Mouse (Mus musculus): ENCODE measurements at regions not wholly inside any gene's neighbourhood (a gene's known extent, or its start where the extent isn't known, plus 50 kb on each side); places are given as distances from the start of the nearest gene placed in this dataset.

DNA sequence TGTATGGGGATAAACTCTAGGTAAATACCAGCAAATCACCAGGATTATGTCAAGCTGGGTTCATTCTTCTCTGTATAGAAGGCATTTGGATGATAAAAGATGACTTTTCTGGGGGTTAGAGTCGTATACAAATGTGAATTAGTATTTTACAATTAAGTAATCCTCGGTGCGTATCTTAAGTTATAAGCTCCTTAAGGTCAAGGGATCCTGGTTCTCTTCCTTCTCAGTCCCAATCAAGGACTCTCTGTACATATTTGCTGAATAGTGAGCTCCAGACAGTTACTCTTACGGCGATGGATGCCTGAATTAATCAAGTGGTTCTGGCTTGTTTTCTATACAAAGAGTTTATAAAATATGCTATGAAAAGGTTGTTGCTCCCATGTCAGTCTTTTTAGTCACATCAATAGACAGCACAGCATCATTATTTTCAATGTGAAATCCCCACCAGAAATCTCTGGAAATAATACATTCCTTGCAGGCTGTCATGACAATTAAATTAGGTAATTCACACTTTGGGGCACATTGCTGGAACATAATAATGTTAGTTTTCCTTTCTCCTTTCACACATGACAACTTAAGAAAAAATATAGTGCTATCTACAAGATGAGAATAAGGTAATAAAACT lies 64.0 kb upstream of the Cwc22 start:
- no peak for TF ChIP-seq MAFK (IDR thresholded peaks at IDR 0.05; ENCODE audit: insufficient read depth, low read depth, low read length)
- no peak for TF ChIP-seq CHD2 (IDR thresholded peaks at IDR 0.05; ENCODE audit: low read depth, low read length)
